Mouse (Mus musculus): ENCODE measurements around the gene Hnrnpm.

GRCm38 (mm10) chr17:33607273-33607672 is 79.4 kb downstream of the Hnrnpm start:
- no peak for TF ChIP-seq CTCF (IDR thresholded peaks at IDR 0.05; ENCODE audit: low read depth)
- TF ChIP-seq EP300 (IDR thresholded peaks at IDR 0.05; ENCODE audit: low read depth): no peak

Measured in liver, postnatal 0 days (tissue).